In genomic region chr8:82895091-82895490, GRCm38 (mm10) we compare ENCODE assay signal across 25 mouse cellular contexts. TPM values are rescaled to one million over a fixed set of nuclear protein-coding genes. Genes with fewer than 3 reads are reported as not detected.
DNase-seq lines count a peak whose midpoint lies in the region; ATAC-seq lines count a peak whose summit lies in the region.
"Had no signal": no experiment of that assay in that cellular context is flagged by ENCODE, and none has a peak within 500 bp of the region (broad histone marks: within the 10 kb centered on the region; RNA-seq: fewer than 3 reads in every experiment).

No protein-coding gene starts in this region.

- ATAC-seq in forebrain, embryonic 14.5 days: no peak
- no peak for ATAC-seq in forebrain, embryonic 11.5 days (replicated peaks; ENCODE audit: low FRiP score)
- ATAC-seq in megakaryocyte progenitor cell, adult 5-6 weeks (replicated peaks; ENCODE audit: poor library complexity): no peak
- ATAC-seq: forebrain, postnatal 0 days had no signal

- no peak overlapping the region for H3K4me3 ChIP-seq in forebrain, embryonic 14.5 days (ENCODE audit: low read depth, low read length)
- no peak overlapping the region for H3K4me3 ChIP-seq in forebrain, embryonic 11.5 days (ENCODE audit: low read depth, low read length)
- no peak overlapping the region for H3K4me3 ChIP-seq in brown adipose tissue, adult 24 weeks (ENCODE audit: insufficient read depth, low read depth, low read length)
- H3K4me3 ChIP-seq: hindbrain, embryonic 15.5 days; liver, embryonic 15.5 days; midbrain, embryonic 10.5 days had no signal

- 67% methylated on average over 4 of the region's 4 CpGs for WGBS in forebrain, embryonic 14.5 days
- 92% methylated on average over 4 of the region's 4 CpGs for WGBS in forebrain, embryonic 11.5 days

- no peaks in the 10 kb centered on the region for H3K27me3 ChIP-seq in forebrain, embryonic 14.5 days (replicated peaks; ENCODE audit: control insufficient read depth, insufficient read depth, low read length)
- H3K27me3 ChIP-seq in forebrain, embryonic 11.5 days (ENCODE audit: control insufficient read depth, insufficient read depth, low read length): no peaks in the 10 kb centered on the region
- H3K27me3 ChIP-seq: CH12.LX; hindbrain, embryonic 15.5 days; liver, embryonic 15.5 days had no signal

- no peak overlapping the region for H3K27ac ChIP-seq in forebrain, embryonic 14.5 days (ENCODE audit: low read depth, low read length)
- H3K27ac ChIP-seq in forebrain, embryonic 11.5 days (ENCODE audit: low read depth, low read length): no peak overlapping the region
- H3K27ac ChIP-seq in brown adipose tissue, adult 24 weeks (replicated peaks; ENCODE audit: low read depth, low read length): peak overlapping the region; percentile 34; the same call in 1 of the 2 replicates
- H3K27ac ChIP-seq: hindbrain, embryonic 15.5 days; liver, embryonic 15.5 days; macrophage; midbrain, embryonic 10.5 days; stomach, postnatal 0 days had no signal

- H3K9ac ChIP-seq in forebrain, embryonic 14.5 days (ENCODE audit: low read length): no peak overlapping the region
- H3K9ac ChIP-seq in forebrain, embryonic 11.5 days (ENCODE audit: low read length): no peak overlapping the region
- H3K9ac ChIP-seq: forebrain, postnatal 0 days; hindbrain, embryonic 15.5 days; liver, embryonic 15.5 days had no signal

- H3K4me1 ChIP-seq in forebrain, embryonic 14.5 days (ENCODE audit: control insufficient read depth, insufficient read depth, low read length): no peaks in the 10 kb centered on the region
- no peaks in the 10 kb centered on the region for H3K4me1 ChIP-seq in forebrain, embryonic 11.5 days (replicated peaks; ENCODE audit: control insufficient read depth, insufficient read depth, low read length)
- peaks cover 6% of the 10 kb centered on the region for H3K4me1 ChIP-seq in brown adipose tissue, adult 24 weeks (ENCODE audit: control insufficient read depth, insufficient read depth, insufficient read length, low read length)
- H3K4me1 ChIP-seq: hindbrain, embryonic 15.5 days; liver, embryonic 15.5 days; midbrain, embryonic 10.5 days had no signal

- peak; percentile 5 for DNase-seq in forebrain, embryonic 14.5 days (ENCODE audit: low spot score)
- DNase-seq in forebrain, embryonic 11.5 days (ENCODE audit: low spot score): no peak
- DNase-seq in lung, postnatal 10 days: peak; percentile 12
- DNase-seq in lung, adult 18-20 months: no peak
- DNase-seq in adrenal gland, postnatal 10 days: peak; percentile 67
- no peak for DNase-seq in embryo, embryonic 10.5 days (ENCODE audit: low spot score)
- DNase-seq: B cell, adult 2 months; cerebellum, adult 11-12 months; cerebellum, postnatal 25 days; forebrain, postnatal 0 days; gastrocnemius, postnatal 36 days; heart, postnatal 4 days; kidney, adult 9 months; kidney, postnatal 14 days; thymus, adult 2 months; thymus, postnatal 4 days had no signal

- H3K36me3 ChIP-seq in forebrain, embryonic 14.5 days (ENCODE audit: control insufficient read depth, insufficient read depth, low read length): no peaks in the 10 kb centered on the region
- no peaks in the 10 kb centered on the region for H3K36me3 ChIP-seq in forebrain, embryonic 11.5 days (ENCODE audit: control insufficient read depth, insufficient read depth, low read length)
- H3K36me3 ChIP-seq: G1E; hindbrain, embryonic 15.5 days; liver, embryonic 15.5 days; midbrain, embryonic 10.5 days had no signal

- no peaks in the 10 kb centered on the region for H3K9me3 ChIP-seq in forebrain, embryonic 14.5 days (replicated peaks; ENCODE audit: control insufficient read depth, low read length)
- H3K9me3 ChIP-seq in forebrain, embryonic 11.5 days (ENCODE audit: control insufficient read depth, low read length): no peaks in the 10 kb centered on the region
- H3K9me3 ChIP-seq: G1E; hindbrain, embryonic 15.5 days; liver, embryonic 15.5 days; midbrain, embryonic 10.5 days had no signal

- no peak overlapping the region for H3K4me2 ChIP-seq in forebrain, embryonic 14.5 days (ENCODE audit: low read length)
- H3K4me2 ChIP-seq in forebrain, embryonic 11.5 days (ENCODE audit: low read depth, low read length, severe bottlenecking): no peak overlapping the region
- H3K4me2 ChIP-seq: hindbrain, embryonic 15.5 days; liver, embryonic 15.5 days had no signal

RNA-seq across cellular contexts. Expression of gene Rnf150, which starts 31.9 kb away (rescaled TPM):
- 0.89 and 1.4 TPM in 2 replicates for polyA plus RNA-seq in forebrain, embryonic 14.5 days (2014; fragmentation: Nextera tagmentation; extraction: Ambion mirVana)
- 0.92 and 1.5 TPM in 2 replicates for polyA plus RNA-seq in forebrain, embryonic 11.5 days (2014; fragmentation: Nextera tagmentation; extraction: Ambion mirVana)
- 10 to 100 TPM; 10.7 to 15.4 TPM for total RNA-seq in adrenal gland, postnatal 10 days (2021)
- polyA plus RNA-seq in brown adipose tissue, adult 24 weeks (2012; ENCODE audit: insufficient read depth, insufficient read length, missing spikeins): 13.2 and 15.8 TPM in 2 replicates
- total RNA-seq in megakaryocyte progenitor cell, adult 5-6 weeks (2015): 0.99 and 1.0 TPM in 2 replicates
- total RNA-seq in megakaryocyte progenitor cell, adult 5-6 weeks (2017): 0.21 and 1.3 TPM in 2 replicates
- polyA plus RNA-seq: G1E had no signal

Comparison
In these comparisons a context has a peak if more than half of its experiments do, and no peak if none do; other contexts are left out.
1. DNase-seq: peak in forebrain, embryonic 14.5 days (single experiment), lung, postnatal 10 days (single experiment) and adrenal gland, postnatal 10 days (single experiment); none in forebrain, embryonic 11.5 days (single experiment), lung, adult 18-20 months (0 of 2) and embryo, embryonic 10.5 days (single experiment).